Mouse (Mus musculus): Measurements from ENCODE around the gene Cyp46a1.

Gene Cyp46a1

GRCm38 (mm10) chr12:108363796-108364195 is 29.6 kb downstream of the Cyp46a1 start:
- peak; percentile 32 for DNase-seq (ENCODE audit: low read depth)

GRCm38 (mm10) chr12:108365340-108365739 is 31.2 kb downstream of the Cyp46a1 start:
- no peak for DNase-seq (ENCODE audit: low read depth)

DNA sequence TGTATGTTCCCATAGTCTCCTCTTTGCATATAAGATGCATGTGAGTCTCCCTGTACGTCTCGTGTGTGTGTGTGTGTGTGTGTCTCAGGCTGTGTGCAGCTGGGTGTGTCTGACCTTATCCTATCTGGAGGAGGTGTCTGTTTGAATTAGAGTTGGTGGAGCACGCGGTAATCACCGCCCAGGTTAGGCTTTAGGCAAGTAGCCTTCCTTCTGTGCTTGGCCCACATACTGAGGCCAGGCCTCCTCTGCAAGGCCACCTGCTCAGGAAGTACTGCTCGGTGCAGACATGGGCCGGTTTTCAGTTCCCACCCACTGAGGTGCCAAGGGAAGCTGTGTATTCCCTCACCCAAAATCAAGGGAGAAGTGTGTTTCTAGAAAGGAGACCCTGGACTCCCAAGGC is 31.7 kb downstream of the Cyp46a1 start:
- no peak for DNase-seq (ENCODE audit: low read depth)

GRCm38 (mm10) chr12:108367909-108368308 is 33.7 kb downstream of the Cyp46a1 start:
- DNase-seq (ENCODE audit: low read depth): no peak

GRCm38 (mm10) chr12:108368921-108369320 is 34.7 kb downstream of the Cyp46a1 start:
- no peak for DNase-seq (ENCODE audit: low read depth)

DNA sequence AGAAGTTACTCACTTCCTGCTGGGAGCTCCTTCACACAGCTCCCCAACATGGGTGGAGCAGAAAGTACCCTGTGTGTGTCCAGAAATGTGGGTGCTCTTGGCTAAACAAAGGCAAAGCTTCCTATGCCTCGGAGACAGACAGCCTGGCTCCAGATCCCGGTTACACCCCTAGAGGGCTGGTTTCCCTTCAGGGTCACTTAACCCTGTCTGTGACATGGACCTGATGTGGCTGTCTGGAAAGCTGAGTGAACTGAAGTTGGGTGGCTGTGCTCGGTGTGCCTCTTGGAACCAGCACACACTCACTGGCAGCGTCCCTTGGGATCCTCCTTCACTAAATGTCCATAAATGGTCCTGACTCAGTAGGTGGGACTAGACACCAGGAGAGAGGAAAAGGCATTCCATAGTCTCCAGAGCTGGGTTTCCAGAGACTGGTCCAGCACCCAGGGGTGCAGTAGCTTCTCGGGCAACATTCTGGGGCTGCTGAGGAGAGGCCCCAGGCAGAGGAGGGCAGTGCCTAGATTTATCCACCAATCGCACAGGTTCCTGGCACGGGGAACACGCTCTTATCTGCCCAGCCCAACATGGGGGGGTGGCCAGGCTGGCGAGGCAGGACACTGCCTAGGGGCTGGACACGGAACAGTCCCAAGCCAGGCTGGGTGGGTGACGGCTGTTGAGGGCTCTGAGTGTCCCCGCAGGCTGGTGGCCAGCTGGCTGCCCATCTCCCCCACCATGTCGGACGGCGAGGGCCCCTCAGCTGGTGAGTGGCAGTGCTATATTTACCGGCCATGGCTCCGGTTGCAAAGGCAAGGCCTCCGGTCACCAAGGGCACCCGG is 36.6 kb downstream of the Cyp46a1 start, which contains the start of gene Eml1:
TSS of gene Eml1 (plus strand) at position 362 of the 833 bp plus-strand sequence.
- DNase-seq (ENCODE audit: low read depth): no peak

- DNase-seq (ENCODE audit: low read depth): no peak
Measured at GRCm38 (mm10) chr12:108371429-108371765, 37.2 kb downstream of the Cyp46a1 start.

GRCm38 (mm10) chr12:108372241-108372640 is 38.1 kb downstream of the Cyp46a1 start:
- DNase-seq (ENCODE audit: low read depth): no peak

DNA sequence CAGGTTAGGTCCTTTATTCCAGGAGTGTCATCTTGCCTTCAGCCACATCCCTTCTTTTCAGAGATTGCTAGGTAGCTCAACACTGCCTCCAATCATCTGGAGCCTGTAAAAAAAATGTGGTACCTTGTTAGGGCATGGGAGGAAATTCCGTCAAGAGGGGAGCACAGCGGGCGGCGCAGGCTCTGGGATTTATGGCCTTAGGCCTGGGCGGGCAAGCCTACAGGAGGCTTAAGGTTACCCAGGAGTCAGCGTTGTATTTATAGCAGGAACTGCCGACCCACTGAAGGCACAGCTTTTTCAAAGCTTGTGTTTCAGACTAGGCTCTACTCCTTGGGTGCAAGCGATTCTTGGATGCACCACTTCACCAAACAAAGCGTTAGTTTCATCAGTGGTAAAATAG is 39.4 kb downstream of the Cyp46a1 start:
- no peak for DNase-seq (ENCODE audit: low read depth)

GRCm38 (mm10) chr12:108374689-108375088 is 40.5 kb downstream of the Cyp46a1 start:
- no peak for DNase-seq (ENCODE audit: low read depth)

DNA sequence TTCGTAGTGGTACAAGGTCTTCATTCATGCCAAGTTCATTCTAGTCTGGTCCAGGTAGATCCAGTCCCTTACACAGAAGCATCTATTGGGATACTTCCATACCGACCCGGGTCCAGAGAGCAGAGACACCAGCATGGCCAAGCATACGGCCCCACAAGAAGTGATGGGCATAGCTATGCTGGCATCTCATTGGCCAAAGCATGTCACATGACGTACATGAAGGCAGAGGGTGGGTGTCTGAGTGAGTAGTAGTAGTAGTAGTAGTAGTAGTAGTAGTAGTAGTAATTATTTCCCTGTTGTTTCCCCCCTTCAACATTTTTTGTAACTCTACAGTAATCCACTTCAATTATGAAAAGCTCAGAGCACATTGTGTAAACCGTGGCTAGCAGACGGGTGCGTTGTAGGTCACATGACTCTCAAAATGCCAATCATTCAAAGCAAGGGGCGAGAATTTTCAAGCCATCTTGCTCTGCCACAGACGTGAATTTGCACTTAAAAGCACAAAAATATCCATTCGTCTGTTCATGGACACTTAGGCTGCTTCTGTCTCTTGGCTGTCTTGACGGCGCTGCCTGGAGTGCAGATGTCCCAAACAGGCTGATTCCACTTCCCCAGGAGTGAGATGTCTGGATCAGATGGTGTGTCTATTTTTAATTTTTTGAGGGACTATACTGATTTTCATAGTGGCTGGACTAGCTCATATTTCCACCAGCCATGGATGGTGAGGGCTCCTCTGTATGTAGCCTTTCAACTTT is 44.4 kb downstream of the Cyp46a1 start:
- no peak for DNase-seq (ENCODE audit: low read depth)

DNA sequence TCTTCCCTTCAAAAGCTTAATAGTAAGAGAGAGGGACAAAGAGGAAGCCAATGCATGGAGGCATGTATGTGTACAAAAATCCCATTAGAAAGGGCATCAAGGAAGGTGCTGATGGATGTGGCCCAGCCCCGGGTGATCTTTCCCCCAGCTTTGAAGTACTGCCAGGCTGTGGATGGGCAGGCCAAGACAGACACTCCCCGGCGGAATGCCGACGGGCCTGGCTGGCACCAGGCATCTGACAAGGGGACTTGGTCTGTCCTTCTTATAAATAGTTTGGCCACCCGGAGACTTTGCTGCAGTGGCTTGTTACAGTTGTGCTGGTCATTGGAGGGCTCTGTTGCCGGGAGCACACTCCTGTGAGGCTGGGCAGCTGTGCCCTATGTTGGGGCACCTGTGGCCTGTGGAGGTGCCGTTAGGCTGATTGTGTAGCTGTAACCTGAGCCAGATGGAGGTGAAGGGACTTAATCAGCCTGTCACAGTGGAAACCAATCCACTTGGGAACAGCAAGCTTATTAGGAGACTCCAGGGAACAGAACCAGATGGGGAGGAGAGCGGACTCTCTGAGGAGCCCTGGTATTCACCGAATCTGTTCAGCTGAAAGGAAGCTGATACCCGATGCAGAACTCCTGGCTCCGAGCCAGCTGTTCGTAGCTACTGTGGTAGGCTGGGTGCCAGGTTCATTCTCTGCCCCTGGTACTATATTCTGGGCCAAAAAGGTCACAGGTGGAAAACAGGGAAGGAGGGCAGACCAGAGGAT is 52.5 kb downstream of the Cyp46a1 start:
- DNase-seq (ENCODE audit: low read depth): no peak

DNA sequence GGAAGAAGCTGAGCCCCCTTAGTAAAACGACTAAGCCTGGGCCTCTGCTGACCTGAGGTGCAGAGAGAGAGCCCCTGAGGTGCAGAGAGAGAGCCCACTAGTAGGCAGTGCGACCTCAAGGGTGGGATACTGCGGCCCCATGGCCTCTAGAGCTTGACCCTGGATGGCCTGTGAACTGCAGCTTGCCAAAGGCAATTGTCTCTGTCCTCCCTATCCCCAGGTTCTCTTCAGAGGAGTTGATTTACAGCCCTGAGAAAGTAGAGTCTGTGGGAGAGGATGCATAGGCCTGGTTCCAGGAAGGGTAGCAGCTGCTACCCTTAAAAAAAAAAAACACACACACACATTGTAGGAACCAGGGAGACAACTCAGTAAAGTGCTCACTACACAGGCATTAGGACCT is 55.5 kb downstream of the Cyp46a1 start:
- no peak for DNase-seq (ENCODE audit: low read depth)

DNA sequence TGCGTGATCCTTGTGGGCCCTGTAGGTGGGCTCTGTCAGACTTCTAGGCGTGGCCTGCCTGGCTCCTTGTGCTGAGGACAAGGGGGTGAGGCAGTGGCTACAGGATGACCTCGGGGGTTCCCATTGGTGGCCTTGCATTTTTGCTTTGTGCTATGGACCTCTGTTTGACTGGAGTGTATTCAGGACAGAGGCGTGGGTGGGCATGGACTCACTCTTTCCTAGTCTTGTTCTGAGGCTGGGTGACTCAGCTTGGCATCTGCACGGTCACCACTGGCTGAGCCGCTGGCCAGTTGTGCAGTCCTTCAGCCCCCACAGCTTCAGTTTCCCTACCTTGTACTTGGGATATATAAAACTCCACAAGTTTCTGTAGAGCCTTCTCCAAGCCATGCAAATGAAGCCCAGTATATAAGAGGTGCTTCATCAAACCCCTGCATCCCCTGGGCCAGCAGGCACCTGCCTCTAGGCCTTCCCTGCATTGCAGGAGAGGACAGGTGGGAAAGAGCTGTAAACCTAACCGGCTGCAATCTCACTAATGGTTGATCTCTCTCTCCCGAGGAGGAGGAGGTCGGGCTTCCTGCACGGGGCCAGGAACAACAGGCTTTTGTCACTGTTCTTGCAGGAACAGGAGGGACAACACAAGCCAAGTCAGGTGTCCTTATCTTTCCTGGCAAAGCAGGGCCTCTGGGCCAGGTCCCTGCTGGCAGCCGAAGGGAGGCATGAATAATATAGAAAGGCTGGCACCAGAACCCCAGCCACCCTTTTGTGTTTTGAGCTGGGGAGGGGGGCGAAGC is 58.3 kb downstream of the Cyp46a1 start:
- DNase-seq (ENCODE audit: low read depth): no peak

DNA sequence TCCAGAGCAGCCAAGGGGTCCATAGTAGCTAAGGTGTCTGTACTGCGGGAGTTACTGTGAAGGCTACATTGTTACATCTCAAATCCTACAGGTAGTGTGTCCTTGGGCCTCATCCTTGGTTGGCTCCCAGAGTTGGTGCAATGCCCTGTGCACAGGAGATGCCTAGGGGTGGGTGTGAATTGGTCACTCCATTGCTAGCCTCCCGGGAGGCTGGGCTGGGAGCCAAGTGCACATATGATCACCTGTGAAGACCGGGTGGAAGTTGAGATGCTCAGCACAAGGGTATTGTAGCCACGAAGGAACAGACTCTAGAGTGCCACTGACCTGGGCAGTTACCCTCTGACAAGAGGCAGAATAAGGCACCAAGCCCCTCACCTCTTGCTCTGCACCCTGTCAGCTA is 58.9 kb downstream of the Cyp46a1 start:
- no peak for DNase-seq (ENCODE audit: low read depth)

DNA sequence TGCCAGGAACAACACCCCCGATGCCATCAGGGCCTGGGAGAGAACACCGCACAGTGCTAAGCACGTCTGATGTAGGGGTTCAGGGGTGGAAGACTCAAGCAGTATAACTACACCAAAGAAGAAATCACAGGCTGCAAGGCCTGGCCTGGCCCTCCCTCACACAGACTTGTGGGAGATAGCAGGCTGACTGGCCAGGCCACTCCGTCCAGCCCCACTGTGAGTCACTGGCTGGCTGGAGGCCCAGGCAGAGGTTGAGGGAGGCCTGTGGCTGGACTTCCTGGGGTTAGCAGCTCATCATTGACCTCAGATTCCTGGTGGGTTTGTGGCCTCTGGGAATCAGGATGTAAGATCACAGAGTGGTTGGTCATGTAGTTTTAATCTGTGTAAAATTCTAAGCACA is 59.5 kb downstream of the Cyp46a1 start:
- DNase-seq (ENCODE audit: low read depth): no peak

- DNase-seq (ENCODE audit: low read depth): no peak
Measured at GRCm38 (mm10) chr12:108394534-108395284, 60.5 kb downstream of the Cyp46a1 start.

GRCm38 (mm10) chr12:108395285-108395660 is 61.1 kb downstream of the Cyp46a1 start:
- DNase-seq (ENCODE audit: low read depth): no peak

DNA sequence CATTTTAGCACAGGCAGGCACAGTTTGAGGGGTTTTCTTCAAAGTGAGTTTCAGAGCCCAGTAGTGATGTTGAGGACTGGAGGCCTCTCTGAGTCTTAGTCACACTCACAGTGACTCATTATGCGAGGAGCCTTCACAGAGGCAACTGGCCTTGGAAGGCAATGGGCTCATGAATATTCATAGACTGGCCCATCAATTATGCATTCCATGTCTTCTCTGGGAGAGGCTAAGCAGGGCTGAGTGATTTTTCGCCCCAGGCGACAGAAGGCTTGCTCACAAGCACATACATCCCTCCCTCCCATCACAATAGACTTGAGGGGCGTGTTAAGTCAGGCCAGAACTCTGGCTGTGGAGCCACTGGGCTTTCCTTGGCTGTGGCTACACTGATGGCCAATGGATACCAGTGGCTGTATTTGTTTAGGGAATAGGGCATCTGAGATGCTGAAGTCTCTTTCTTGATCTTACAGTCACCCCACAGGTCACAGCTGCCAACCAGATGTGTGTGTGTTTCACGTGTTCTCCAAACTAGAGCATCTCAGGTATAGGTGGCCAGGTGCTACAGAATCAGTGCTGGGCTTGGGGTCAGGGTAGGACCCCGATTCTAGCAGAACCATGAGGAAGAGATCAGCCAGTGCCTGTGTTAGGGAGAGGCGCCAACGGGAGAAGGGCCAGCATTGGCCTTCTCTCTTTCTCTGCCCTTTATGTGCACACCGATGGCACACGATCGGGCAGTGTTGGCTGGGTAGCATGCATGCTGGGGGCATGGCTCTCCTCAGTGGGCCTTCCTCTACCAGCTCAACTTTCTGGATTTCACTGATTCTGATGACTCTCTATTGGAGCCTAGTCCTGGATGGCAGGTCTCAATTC is 62.1 kb downstream of the Cyp46a1 start:
- no peak for DNase-seq (ENCODE audit: low read depth)

DNA sequence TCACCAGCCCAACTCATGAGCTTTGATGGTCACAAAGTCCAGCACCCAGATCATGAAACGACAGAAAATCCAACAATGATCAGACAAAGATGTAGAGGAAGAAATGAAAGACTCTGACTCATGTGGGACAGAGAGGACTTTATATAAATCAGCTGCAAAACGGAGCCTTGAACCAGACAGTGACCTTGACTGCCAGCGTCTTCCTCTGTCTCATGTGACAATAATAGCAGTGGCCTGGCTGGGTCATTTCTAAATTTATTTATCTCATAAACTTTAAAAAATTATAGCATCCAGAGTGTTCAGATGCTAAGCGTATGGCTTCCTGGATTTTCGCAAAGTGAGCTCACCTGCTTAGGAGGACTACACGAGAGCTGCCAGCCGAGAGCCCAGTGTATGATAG is 64.5 kb downstream of the Cyp46a1 start:
- no peak for DNase-seq (ENCODE audit: low read depth)

Data from naive thymus-derived CD4-positive, alpha-beta T cell, adult 2 months (primary cell).